Mouse (Mus musculus) intestine, embryonic 15.5 days (tissue): Measurements from ENCODE around the gene Anapc5. TPM values are rescaled to one million over a fixed set of nuclear protein-coding genes. Genes with fewer than 3 reads are reported as not detected.
A peak's percentile ranks its signal among the peaks of the same experiment; 100 is the strongest.

Experiments used
- ATAC-seq: fragments of 200-750 bp; cut with Nextera tagmentation; 2 replicates; pipeline ENCODE4 v1.8.0; 2017; ENCODE audit warnings: moderate TSS enrichment, moderate library complexity
- H3K27ac ChIP-seq: fragments of 300-500 bp; sonication (generic); 2 replicates; pipeline ENCODE4 v1.5.1; 2015; ENCODE audit warnings: mild to moderate bottlenecking, inconsistent platforms
- H3K27me3 ChIP-seq: fragments of 300-500 bp; sonication (generic); replicated peaks from 2 replicates; pipeline ENCODE4 v1.6.1; 2015; ENCODE audit warnings: inconsistent platforms
- H3K36me3 ChIP-seq: fragments of 300-500 bp; sonication (generic); 2 replicates; pipeline ENCODE4 v1.6.1; 2015; ENCODE audit warnings: inconsistent platforms
- H3K4me1 ChIP-seq: fragments of 300-500 bp; sonication (generic); replicated peaks from 2 replicates; pipeline ENCODE4 v1.6.1; 2015; ENCODE audit warnings: inconsistent platforms
- H3K4me2 ChIP-seq: fragments of 300-500 bp; sonication (generic); replicated peaks from 2 replicates; pipeline ENCODE4 v1.6.1; 2015; ENCODE audit warnings: mild to moderate bottlenecking, inconsistent platforms
- H3K4me3 ChIP-seq: fragments of 300-500 bp; sonication (generic); replicated peaks from 2 replicates; pipeline ENCODE4 v1.5.1; 2015; ENCODE audit warnings: inconsistent platforms
- H3K9ac ChIP-seq: fragments of 300-500 bp; sonication (generic); 2 replicates; pipeline ENCODE4 v1.6.1; 2015; ENCODE audit warnings: inconsistent platforms
- H3K9me3 ChIP-seq: fragments of 300-500 bp; sonication (generic); 2 replicates; pipeline ENCODE4 v1.6.1; 2016; ENCODE audit warnings: inconsistent platforms
- WGBS: fragments of 180-500 bp; shearing (Covaris S2); methylation state at CpG from one replicate; pipeline ENCODE4 v1.1.7; 2015; 5-methylcytosine and 5-hydroxymethylcytosine counted together
- polyA plus RNA-seq: library from polyadenylated mRNA; unstranded; fragments of >200 nt; fragmentation: Nextera tagmentation; extraction: Ambion mirVana; gene quantifications from 2 replicates; pipeline ENCODE4 v1.2.1, GENCODE M21; 2015

Gene Anapc5
- polyA plus RNA-seq, 1 experiment from 2014 or later, result 376 TPM

DNA sequence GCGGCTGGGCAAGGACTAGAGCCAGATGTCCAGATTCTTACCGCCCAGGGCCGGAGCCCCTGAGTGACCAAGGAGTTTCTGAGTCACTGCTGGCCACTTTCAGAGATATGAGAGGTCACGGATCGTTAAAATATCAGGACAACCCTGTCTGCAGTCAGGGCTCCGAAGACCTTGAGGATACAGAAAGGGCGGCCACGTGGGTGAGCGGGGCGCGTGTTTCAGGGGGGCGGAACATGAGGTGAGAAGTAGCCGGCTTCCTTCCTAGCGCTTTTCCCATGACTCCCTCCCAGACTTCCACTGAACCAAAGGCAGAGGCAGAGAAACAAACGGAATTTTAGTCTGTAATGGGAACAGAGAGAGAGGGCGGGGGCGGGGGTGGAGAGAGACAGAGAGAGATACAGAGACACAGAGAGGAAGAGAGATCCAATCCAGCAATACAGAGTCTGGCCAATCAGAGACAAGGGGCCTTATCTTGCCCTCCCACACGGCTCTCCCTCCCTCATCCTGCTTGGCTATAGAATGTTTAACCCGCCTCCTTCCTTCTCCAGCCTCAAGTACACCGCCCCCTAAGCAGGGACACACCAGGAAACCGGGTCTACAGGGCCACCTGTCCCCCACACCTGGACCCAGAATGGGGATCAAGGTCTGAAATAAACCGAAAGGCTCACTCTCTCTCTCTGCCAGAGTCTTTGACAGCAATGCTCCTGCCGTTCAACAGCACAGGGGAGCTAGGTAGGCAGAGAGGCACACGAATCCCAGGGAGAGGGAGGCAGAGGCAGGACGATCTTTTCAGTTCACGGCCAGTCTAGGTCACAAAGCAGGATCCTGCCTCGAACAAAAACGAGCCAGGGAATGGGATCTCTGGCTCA lies 46.2 kb downstream of the Anapc5 start:
- H3K4me1 ChIP-seq, result peaks cover 25% of the 10 kb centered on the region
- H3K27me3 ChIP-seq, result no peaks in the 10 kb centered on the region
- no peaks in the 10 kb centered on the region for H3K9me3 ChIP-seq
- H3K9ac ChIP-seq, result no peak overlapping the region
- H3K27ac ChIP-seq, result 0 out of 2 replicates have a peak overlapping the region, but pooled peaks have one; percentile 17
- 72% methylated on average over 28 of the region's 28 CpGs for WGBS
- H3K4me2 ChIP-seq, result no peak overlapping the region
- ATAC-seq, result 0 out of 2 replicates have a peak, but pooled peaks have one; percentile 18
- no peaks in the 10 kb centered on the region for H3K36me3 ChIP-seq
- no peak overlapping the region for H3K4me3 ChIP-seq

DNA sequence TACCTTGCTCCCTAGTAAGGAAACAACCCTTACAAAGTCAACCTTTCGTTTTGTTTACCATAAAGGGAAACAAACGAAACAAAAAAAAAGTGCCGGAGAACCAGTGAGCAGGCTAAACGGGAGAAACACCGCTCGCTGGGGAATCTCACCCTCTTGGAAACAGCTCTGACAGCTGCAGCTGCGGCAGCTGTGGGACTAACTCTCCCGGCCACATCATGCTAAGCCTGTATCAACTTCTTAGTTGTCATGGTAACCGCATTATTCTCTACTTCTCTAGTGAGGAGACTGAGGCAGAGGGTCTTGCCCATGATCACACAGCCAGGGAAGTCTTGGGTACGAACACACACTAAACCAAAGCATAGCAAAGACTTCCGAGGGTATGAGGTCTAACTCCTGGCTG lies 47.4 kb downstream of the Anapc5 start:
- Histone ChIP-seq H3K36me3 (no peaks in the 10 kb centered on the region), H3K27ac (no peak overlapping the region), H3K4me1 (peaks cover 25% of the 10 kb centered on the region), H3K9ac (no peak overlapping the region), H3K9me3 (no peaks in the 10 kb centered on the region), H3K4me2 (no peak overlapping the region), H3K4me3 (no peak overlapping the region), H3K27me3 (no peaks in the 10 kb centered on the region)
- 68% methylated on average over 11 of the region's 11 CpGs for WGBS
- ATAC-seq, result no peak

DNA sequence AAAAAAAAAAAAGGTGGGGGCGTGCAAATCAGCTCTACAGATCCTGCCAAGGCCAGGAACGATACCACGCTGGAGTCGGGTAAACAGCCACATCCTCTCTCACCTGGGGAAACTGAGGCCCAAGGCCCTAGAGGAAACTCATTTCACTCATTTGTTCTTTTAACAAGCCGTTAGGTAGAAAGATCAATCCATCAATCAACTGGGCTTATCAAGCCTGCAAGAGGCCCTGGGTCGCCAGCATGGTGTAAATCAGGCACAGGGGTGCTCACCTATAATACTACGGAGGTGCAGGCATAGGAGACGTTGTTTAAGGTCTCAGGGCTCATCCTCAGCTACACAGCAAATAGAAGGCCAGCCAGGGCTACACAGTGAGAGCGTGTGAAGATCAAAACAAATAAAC lies 49.7 kb downstream of the Anapc5 start:
- no peaks in the 10 kb centered on the region for H3K27me3 ChIP-seq
- no peak overlapping the region for H3K9ac ChIP-seq
- H3K36me3 ChIP-seq, result no peaks in the 10 kb centered on the region
- WGBS, result 77% methylated on average over 9 of the region's 9 CpGs
- no peak overlapping the region for H3K4me3 ChIP-seq
- no peak for ATAC-seq
- H3K9me3 ChIP-seq, result no peaks in the 10 kb centered on the region
- no peak overlapping the region for H3K27ac ChIP-seq
- peaks cover 17% of the 10 kb centered on the region for H3K4me1 ChIP-seq
- no peak overlapping the region for H3K4me2 ChIP-seq

DNA sequence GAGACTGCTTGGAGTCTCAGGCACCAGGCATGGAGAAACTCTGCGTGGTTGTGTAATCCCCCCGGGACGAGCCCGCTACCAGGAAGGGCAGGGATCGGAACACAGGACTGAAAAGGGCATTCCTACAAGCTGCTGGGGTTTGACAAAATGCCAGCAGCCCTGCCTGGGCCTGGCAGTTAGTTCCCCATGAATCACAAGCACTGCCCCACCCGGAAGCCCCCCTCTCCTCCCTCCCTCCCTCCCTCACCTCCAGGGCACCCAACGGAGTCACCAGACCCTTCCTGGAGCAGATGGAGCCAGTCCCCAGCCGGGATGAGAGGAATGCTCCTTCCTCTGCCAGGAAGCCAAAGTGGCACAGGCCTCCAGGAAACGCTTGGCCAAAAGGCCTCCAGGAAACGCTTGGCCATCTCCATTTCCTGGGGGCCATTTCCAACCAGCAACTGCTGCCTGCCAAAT lies 50.3 kb downstream of the Anapc5 start:
- Histone ChIP-seq H3K9ac (no peak overlapping the region), H3K27me3 (no peaks in the 10 kb centered on the region), H3K27ac (peak overlapping the region; percentile 59), H3K4me1 (peaks cover 17% of the 10 kb centered on the region), H3K36me3 (no peaks in the 10 kb centered on the region), H3K4me2 (no peak overlapping the region), H3K9me3 (no peaks in the 10 kb centered on the region), H3K4me3 (no peak overlapping the region)
- no peak for ATAC-seq
- 59% methylated on average over 10 of the region's 10 CpGs for WGBS

DNA sequence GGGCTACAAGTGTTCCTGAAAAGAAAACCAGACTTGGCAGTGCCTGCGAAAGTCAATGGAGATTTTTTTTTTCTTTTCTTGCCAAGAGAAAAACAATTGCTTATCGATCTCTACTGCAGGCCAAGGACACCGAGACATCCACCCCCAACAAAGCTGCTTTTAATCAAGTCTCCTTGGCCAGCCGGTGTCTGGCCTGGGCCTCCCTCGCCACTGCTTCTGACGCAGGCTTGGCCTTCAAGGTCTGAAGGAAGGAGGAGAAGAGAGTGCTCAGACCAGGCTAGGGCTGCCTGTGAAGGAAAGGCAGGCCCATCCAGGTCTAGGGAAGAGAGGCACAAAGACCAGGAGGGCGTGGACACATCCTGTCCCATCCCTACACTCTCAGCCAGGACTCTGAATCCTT lies 50.8 kb downstream of the Anapc5 start:
- Histone ChIP-seq H3K4me3 (no peak overlapping the region), H3K9ac (no peak overlapping the region), H3K9me3 (no peaks in the 10 kb centered on the region), H3K27ac (peak overlapping the region; percentile 59), H3K27me3 (no peaks in the 10 kb centered on the region), H3K36me3 (no peaks in the 10 kb centered on the region), H3K4me2 (no peak overlapping the region), H3K4me1 (peaks cover 17% of the 10 kb centered on the region)
- no peak for ATAC-seq
- 69% methylated on average over 7 of the region's 7 CpGs for WGBS

DNA sequence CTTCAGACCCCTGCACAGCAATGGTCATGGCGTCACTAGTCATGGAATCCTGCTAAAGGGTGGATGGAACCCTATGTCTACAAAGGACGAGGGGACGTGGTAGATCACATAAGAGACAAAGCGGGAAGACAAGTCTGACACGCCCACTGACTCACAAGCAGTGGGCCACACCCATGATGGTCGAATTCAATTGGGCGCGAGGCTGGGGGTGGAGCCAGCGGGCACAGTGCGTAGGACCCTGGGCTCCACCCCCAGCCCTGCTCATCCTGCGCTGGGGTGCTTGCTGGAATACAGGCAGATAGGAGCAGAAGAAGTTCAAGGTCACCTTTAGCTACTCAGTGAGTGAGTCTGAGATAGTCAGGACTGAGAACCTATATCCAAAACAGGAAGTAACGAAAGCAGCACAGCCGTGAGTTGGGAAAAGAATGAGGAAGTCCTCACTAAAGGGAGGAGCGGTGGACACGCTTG lies 52.0 kb downstream of the Anapc5 start:
- H3K9ac ChIP-seq, result no peak overlapping the region
- ATAC-seq, result 0 out of 2 replicates have a peak, but pooled peaks have one; percentile 43
- WGBS, result 85% methylated on average over 15 of the region's 15 CpGs
- no peak overlapping the region for H3K27ac ChIP-seq
- no peak overlapping the region for H3K4me3 ChIP-seq
- no peak overlapping the region for H3K4me2 ChIP-seq
- H3K9me3 ChIP-seq, result no peaks in the 10 kb centered on the region
- H3K27me3 ChIP-seq, result no peaks in the 10 kb centered on the region
- H3K36me3 ChIP-seq, result no peaks in the 10 kb centered on the region
- peaks cover 15% of the 10 kb centered on the region for H3K4me1 ChIP-seq

DNA sequence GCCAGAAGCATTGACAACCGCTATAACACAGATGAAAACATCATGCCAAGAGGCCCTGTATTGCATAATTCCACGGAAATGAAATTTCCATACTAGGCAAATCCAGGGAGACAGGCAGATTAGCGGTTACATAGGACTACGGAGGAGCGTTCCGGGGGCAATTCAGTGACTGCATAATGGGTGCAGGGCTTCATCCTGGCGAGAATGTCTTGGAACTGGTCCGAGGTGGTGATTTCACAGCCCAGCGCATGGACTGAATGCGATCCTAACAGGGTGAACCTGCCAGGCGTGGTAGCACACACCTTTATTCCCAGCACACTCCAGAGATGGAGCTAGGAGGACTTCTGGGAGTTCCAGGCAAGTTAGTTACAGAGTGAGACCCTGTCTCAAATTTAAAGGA lies 53.9 kb downstream of the Anapc5 start:
- ATAC-seq, result no peak
- Histone ChIP-seq H3K9ac (no peak overlapping the region), H3K4me3 (no peak overlapping the region), H3K4me1 (peaks cover 23% of the 10 kb centered on the region), H3K36me3 (no peaks in the 10 kb centered on the region), H3K27ac (no peak overlapping the region), H3K4me2 (no peak overlapping the region), H3K9me3 (no peaks in the 10 kb centered on the region), H3K27me3 (no peaks in the 10 kb centered on the region)
- 92% methylated on average over 11 of the region's 11 CpGs for WGBS

DNA sequence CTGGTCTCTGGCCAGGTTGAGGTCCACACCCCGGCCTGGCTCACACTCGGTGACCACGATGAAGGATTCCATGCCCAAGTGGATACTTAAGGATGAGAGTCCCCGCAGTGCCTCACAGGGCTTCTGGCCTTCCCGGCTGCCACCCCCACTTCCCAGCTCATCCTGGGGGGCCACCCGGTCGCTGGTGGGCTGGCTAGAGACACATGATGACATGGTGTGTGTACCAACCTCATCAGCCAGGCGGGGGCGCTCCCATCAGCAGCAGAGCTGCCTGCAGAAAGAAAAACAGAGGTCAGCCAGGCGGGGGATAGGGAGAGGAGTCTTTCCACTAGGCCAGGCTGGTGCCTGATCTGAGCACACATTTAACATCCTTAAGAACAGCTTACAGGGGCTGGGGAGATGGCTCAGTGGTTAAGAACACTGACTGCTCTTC lies 57.1 kb downstream of the Anapc5 start:
- Histone ChIP-seq H3K9ac (no peak overlapping the region), H3K36me3 (no peaks in the 10 kb centered on the region), H3K4me1 (peaks cover 9% of the 10 kb centered on the region; the same call in 1 of the 2 replicates), H3K4me3 (no peak overlapping the region), H3K27ac (0 out of 2 replicates have a peak overlapping the region, but pooled peaks have one; percentile 32), H3K9me3 (no peaks in the 10 kb centered on the region), H3K27me3 (no peaks in the 10 kb centered on the region), H3K4me2 (no peak overlapping the region; the same call in 1 of the 2 replicates)
- WGBS, result 59% methylated on average over 10 of the region's 10 CpGs
- 0 out of 2 replicates have a peak, but pooled peaks have one; percentile 35 for ATAC-seq

DNA sequence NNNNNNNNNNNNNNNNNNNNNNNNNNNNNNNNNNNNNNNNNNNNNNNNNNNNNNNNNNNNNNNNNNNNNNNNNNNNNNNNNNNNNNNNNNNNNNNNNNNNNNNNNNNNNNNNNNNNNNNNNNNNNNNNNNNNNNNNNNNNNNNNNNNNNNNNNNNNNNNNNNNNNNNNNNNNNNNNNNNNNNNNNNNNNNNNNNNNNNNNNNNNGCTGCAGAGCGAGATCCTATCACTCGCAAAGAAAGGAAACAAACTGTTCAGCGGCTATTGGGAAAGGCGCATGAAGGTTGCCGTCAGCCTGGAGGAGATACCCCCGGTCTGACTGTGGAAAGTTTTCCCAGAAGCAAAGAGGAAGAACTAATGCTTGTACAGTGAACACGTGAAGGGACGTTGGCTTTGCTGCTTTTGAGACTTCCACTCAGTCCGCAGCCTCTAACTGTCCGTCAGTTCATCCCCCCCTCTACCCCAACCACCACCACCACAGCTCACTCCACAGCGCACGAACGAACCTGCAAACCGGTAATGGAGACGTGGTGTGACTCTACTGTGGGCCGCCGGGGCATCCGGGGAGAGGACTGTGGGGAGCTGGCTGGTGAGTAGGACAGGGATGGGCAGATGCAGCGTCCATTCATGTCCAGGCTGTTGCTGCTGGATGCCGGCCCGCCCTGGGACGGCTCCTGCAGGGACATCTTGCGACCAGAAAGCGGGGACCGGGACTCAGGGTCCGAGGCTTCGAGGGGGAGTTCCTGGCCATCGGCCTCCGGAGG lies 57.7 kb downstream of the Anapc5 start:
- 70% methylated on average over 29 of the region's 29 CpGs for WGBS
- no peak overlapping the region for H3K4me3 ChIP-seq
- H3K27ac ChIP-seq, result peak overlapping the region; percentile 32; the same call in 1 of the 2 replicates

DNA sequence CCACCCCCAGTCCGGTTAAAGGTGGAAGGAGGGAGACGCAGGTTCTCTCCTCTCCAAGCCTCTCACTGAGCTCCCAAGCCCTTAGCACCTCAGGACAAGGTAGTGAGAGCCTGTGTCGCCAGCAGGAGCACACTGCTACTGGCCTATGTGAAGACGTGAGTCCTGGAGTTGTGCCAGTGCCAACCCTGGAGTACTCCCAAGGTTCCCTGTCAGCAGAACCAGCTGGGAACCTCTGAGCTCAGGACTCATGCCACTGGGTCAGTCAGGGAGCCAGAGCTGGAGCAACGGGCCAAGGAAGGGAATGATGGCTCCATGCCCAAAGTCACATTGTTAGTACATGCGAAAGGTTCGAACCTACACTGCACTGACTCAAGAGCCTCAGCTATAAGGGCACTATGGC lies 64.5 kb downstream of the Anapc5 start:
- H3K4me2 ChIP-seq, result no peak overlapping the region
- H3K4me1 ChIP-seq, result no peaks in the 10 kb centered on the region
- H3K27me3 ChIP-seq, result no peaks in the 10 kb centered on the region
- H3K9ac ChIP-seq, result no peak overlapping the region
- no peak for ATAC-seq
- 86% methylated on average over 7 of the region's 7 CpGs for WGBS
- H3K27ac ChIP-seq, result no peak overlapping the region
- no peak overlapping the region for H3K4me3 ChIP-seq
- H3K36me3 ChIP-seq, result peaks cover 3% of the 10 kb centered on the region; the same call in 1 of the 2 replicates
- no peaks in the 10 kb centered on the region for H3K9me3 ChIP-seq

More for the DNA sequence above, 57.7 kb downstream of the Anapc5 start:
- Histone ChIP-seq H3K27me3 (no peaks in the 10 kb centered on the region), H3K36me3 (no peaks in the 10 kb centered on the region), H3K4me2 (no peak overlapping the region; the same call in 1 of the 2 replicates), H3K4me1 (peaks cover 9% of the 10 kb centered on the region; the same call in 1 of the 2 replicates), H3K9me3 (no peaks in the 10 kb centered on the region), H3K9ac (no peak overlapping the region)
- peak; percentile 52; the same call in 1 of the 2 replicates for ATAC-seq

DNA sequence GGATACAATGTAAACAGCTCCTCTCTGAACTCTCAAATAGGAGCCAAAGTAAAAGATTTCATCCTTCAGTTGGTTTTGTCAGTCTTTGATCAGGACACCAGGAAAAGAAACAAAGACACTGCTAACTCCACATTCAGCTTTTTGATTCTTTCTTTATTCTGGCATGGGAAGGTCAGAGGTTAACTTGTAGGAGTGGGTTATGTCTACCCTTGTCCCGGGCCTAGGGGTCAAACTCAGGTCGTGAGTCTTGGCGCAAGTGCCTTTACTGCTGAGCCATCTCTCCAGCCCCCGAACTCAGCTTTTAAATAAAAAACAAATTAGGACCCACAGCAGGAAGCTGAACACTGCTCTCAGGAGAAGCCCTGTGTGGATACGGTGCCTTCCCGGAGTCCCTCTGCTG lies 65.0 kb downstream of the Anapc5 start:
- Histone ChIP-seq H3K9ac (no peak overlapping the region), H3K4me1 (no peaks in the 10 kb centered on the region), H3K36me3 (peaks cover 3% of the 10 kb centered on the region; the same call in 1 of the 2 replicates), H3K9me3 (no peaks in the 10 kb centered on the region), H3K27me3 (no peaks in the 10 kb centered on the region), H3K4me3 (no peak overlapping the region), H3K27ac (no peak overlapping the region), H3K4me2 (no peak overlapping the region)
- no peak for ATAC-seq
- 65% methylated on average over 6 of the region's 6 CpGs for WGBS

DNA sequence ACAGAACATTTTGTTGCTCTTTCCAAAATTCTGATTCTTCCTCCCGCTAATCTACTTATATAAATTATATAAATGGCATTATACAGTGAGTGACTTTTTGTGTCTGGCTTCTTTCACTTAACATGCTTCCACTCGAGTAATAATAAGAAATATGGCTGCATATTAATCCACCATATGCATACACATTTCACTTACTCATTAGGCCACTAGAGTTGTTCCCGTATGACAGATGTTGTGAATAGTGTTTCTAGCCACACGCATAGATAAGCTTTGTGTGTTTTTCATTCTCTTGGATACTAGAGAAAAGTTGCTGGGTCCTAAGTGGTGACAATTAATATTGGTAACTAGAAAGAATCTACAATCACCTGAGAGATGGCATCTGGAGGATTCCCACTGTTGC lies 65.5 kb downstream of the Anapc5 start:
- no peaks in the 10 kb centered on the region for H3K4me1 ChIP-seq
- WGBS, result 92% methylated on average over 4 of the region's 4 CpGs
- H3K9ac ChIP-seq, result no peak overlapping the region
- H3K27ac ChIP-seq, result no peak overlapping the region
- no peaks in the 10 kb centered on the region for H3K27me3 ChIP-seq
- H3K36me3 ChIP-seq, result peaks cover 3% of the 10 kb centered on the region; the same call in 1 of the 2 replicates
- no peak overlapping the region for H3K4me3 ChIP-seq
- H3K9me3 ChIP-seq, result no peaks in the 10 kb centered on the region
- ATAC-seq, result no peak
- H3K4me2 ChIP-seq, result no peak overlapping the region
